Mouse (Mus musculus) CH12.LX (cell line): ENCODE data around the gene Kcnip4.

ENCODE experiments used
- BHLHE40 ChIP-seq: IDR thresholded peaks from 2 replicates; pipeline ENCODE4 v1.6.1; 2011; ENCODE audit warnings: mild to moderate bottlenecking, low read depth, low read length, improper control_type of control experiment
- CHD2 ChIP-seq: IDR thresholded peaks from 2 replicates; pipeline ENCODE4 v1.6.1; 2011; ENCODE audit warnings: low read length, improper control_type of control experiment
- CTCF ChIP-seq, 2 experiments: IDR thresholded peaks in 1 of 2; conservative IDR thresholded peaks in 1 of 2; 2 replicates each; pipeline ENCODE4 v1.5.1; 2011 to 2012; ENCODE audit warnings: low read depth in 2 of 2, low read length in 2 of 2, improper control_type of control experiment in 1 of 2, inconsistent platforms in 1 of 2, mild to moderate bottlenecking in 1 of 2, moderate library complexity in 1 of 2
- EP300 ChIP-seq: IDR thresholded peaks from 2 replicates; pipeline ENCODE4 v1.6.1; 2011; ENCODE audit warnings: low read length, improper control_type of control experiment
- GABPA ChIP-seq: IDR thresholded peaks from 2 replicates; pipeline ENCODE4 v1.6.1; 2012; ENCODE audit warnings: low read depth, low read length, improper control_type of control experiment, inconsistent platforms; ENCODE audit not compliant: insufficient replicate concordance
- JUN ChIP-seq: IDR thresholded peaks from 2 replicates; pipeline ENCODE4 v1.6.1; 2011; ENCODE audit warnings: low read depth, mild to moderate bottlenecking, low read length, improper control_type of control experiment, moderate library complexity; ENCODE audit not compliant: insufficient read depth
- KAT2A ChIP-seq: IDR thresholded peaks from 2 replicates; pipeline ENCODE4 v1.6.1; 2012; ENCODE audit warnings: low read length, improper control_type of control experiment, inconsistent platforms; ENCODE audit not compliant: insufficient replicate concordance
- MAFK ChIP-seq: IDR thresholded peaks from 2 replicates; pipeline ENCODE4 v1.6.1; 2011; ENCODE audit warnings: low read length, improper control_type of control experiment; ENCODE audit not compliant: insufficient replicate concordance
- MAZ ChIP-seq: IDR thresholded peaks from 2 replicates; pipeline ENCODE4 v1.6.1; 2012; ENCODE audit warnings: low read depth, mild to moderate bottlenecking, inconsistent platforms, low read length, improper control_type of control experiment, moderate library complexity
- MXI1 ChIP-seq: IDR thresholded peaks from 2 replicates; pipeline ENCODE4 v1.6.1; 2011; ENCODE audit warnings: mild to moderate bottlenecking, low read depth, low read length, improper control_type of control experiment
- PAX5 ChIP-seq: IDR thresholded peaks from 2 replicates; pipeline ENCODE4 v1.6.1; 2012; ENCODE audit warnings: low read length, inconsistent platforms, mixed read lengths
- POLR2A ChIP-seq: IDR thresholded peaks from 2 replicates; pipeline ENCODE4 v1.6.1; 2011; ENCODE audit warnings: low read depth, mild to moderate bottlenecking, improper control_type of control experiment, low read length
- POLR2AphosphoS2 ChIP-seq: IDR thresholded peaks from 2 replicates; pipeline ENCODE4 v1.6.1; 2011; ENCODE audit warnings: low read depth, low read length, improper control_type of control experiment
- UBTF ChIP-seq: IDR thresholded peaks from 2 replicates; pipeline ENCODE4 v1.6.1; 2012; ENCODE audit warnings: low read depth, mild to moderate bottlenecking, inconsistent platforms, low read length, improper control_type of control experiment, moderate library complexity

DNA sequence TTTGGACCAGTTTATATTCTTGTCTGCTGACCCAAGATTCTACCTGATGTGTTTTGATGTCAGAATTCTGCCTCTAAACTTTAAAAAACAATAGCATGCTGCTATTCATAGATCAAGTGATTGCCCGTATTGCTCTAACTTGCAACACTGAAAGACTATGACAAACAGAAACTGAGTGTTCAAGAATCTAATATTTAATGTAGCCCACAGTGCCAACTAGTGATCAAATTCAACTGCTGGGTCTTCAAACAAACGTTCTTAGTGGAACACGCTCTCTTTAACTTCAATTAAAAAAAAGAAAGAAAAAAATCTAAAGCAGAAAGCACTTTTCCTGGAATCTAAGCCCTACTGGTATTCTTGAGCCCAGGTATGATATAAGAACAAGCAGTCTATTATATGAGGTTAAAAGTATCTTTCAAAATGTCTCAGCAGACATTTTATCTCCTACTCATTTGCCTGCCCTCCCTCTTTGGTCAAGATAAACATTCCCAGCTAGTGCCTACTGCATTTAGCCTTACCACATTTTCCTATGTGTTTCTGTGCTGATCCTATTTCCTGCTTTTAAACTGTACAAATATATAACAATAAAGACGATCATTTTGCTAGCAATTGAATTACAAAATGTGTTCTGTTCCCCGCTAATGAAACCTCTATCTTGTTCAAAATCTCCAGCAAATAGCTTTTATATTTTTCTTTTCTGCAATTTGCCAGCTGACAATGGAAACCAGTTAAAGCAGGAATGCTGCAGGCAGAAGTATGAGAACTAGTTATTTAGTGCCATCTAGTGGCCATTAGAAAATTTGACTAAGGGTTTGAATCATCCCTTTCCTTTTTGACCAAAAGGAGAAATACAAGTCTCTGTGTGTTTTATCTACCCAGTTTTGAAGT is 1179.4 kb downstream of the Kcnip4 start:
- TF ChIP-seq MAZ (no peak), MAFK (no peak), UBTF (no peak), CTCF (conservative IDR thresholded peaks at IDR 0.05 in 1 of 2, IDR thresholded peaks at IDR 0.05 in 1 of 2; ENCODE audit: low read depth in 2 of 2, low read length in 2 of 2) (peak in 1 of 2 experiments; percentile 71; a peak in 2 of 4 replicates), EP300 (no peak), POLR2A (no peak), JUN (no peak), CHD2 (no peak), MXI1 (no peak), BHLHE40 (no peak), POLR2AphosphoS2 (no peak), KAT2A (no peak), PAX5 (no peak), GABPA (no peak)
